Mouse (Mus musculus) adrenal gland, postnatal 36 days (tissue): ENCODE measurements around the gene Gm5916. TPM values are rescaled to one million over a fixed set of nuclear protein-coding genes. Genes with fewer than 3 reads are reported as not detected.

Experiments used
- DNase-seq, 2 experiments: peaks; one replicate each; pipeline ENCODE4 v3.0.0; 2021; ENCODE audit warnings: mixed read lengths in 1 of 2
- long read RNA-seq, 2 experiments: library from polyadenylated mRNA; stranded (forward); transcript quantifications; one replicate each; pipeline ENCODE4 v2.0.0; 2021; ENCODE audit warnings: borderline sequencing depth in 2 of 2
- total RNA-seq, 2 experiments: library from RNA; stranded (reverse); gene quantifications; 2 replicates each; pipeline ENCODE4 v1.2.3; 2021

The Gm5916 gene
- not detected for total RNA-seq
- long read RNA-seq, experiment 1 = 0 reads
- long read RNA-seq, experiment 2 = 0 reads

DNA sequence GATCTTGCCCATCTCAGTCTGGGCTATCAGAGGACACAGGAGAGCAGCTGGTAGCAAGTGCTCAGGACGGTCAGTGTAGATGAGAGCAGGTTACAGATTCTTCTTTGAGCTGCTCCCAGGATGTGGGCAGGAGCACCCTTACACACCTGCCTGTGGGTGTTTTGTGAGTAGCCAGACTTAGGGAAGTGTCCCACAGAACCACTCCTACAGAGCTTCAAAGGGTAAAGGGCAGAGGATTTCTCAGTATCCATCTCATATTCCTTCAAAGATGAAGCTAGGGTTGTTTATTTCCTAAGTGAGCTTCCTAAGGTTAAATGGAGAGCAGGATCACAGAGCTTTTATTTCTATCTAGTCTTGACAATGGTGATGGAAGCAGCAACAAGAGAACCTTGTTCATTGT lies at the start of gene Gm5916:
Gene Gm5916 (minus strand): TSS at position 101 of the 400 bp plus-strand sequence.
- DNase-seq = no peak

Other genes with a start within 250 kb of the Gm5916 start
- not detected for gene 9230113P08Rik, start 220.4 kb downstream of the Gm5916 start, total RNA-seq